Mouse (Mus musculus) midbrain, embryonic 15.5 days (tissue): ENCODE results near the gene Pitx1. TPM values are rescaled to one million over a fixed set of nuclear protein-coding genes. Genes with fewer than 3 reads are reported as not detected.

Experiments used
- ATAC-seq: fragments of 200-750 bp; cut with Nextera tagmentation; replicated peaks from 2 replicates; pipeline ENCODE4 v1.8.0; 2017; ENCODE audit warnings: moderate TSS enrichment
- H3K27ac ChIP-seq: fragments of 300-500 bp; sonication (generic); 2 replicates; pipeline ENCODE4 v1.5.1; 2015; ENCODE audit warnings: mild to moderate bottlenecking, inconsistent platforms
- H3K27me3 ChIP-seq: fragments of 300-500 bp; sonication (generic); replicated peaks from 2 replicates; pipeline ENCODE4 v1.6.1; 2015; ENCODE audit warnings: inconsistent platforms
- H3K36me3 ChIP-seq: fragments of 300-500 bp; sonication (generic); replicated peaks from 2 replicates; pipeline ENCODE4 v1.6.1; 2015; ENCODE audit warnings: inconsistent platforms
- H3K4me1 ChIP-seq: fragments of 300-500 bp; sonication (generic); 2 replicates; pipeline ENCODE4 v1.6.1; 2015; ENCODE audit warnings: inconsistent platforms
- H3K4me2 ChIP-seq: fragments of 300-500 bp; sonication (generic); 2 replicates; pipeline ENCODE4 v1.6.1; 2015; ENCODE audit warnings: inconsistent platforms, mild to moderate bottlenecking, moderate library complexity
- H3K4me3 ChIP-seq: fragments of 300-500 bp; sonication (generic); 2 replicates; pipeline ENCODE4 v1.5.1; 2015; ENCODE audit warnings: mild to moderate bottlenecking, inconsistent platforms
- H3K9ac ChIP-seq: fragments of 300-500 bp; sonication (generic); 2 replicates; pipeline ENCODE4 v1.6.1; 2015; ENCODE audit warnings: mild to moderate bottlenecking, inconsistent platforms
- H3K9me3 ChIP-seq: fragments of 300-500 bp; sonication (generic); 2 replicates; pipeline ENCODE4 v1.6.1; 2016; ENCODE audit warnings: inconsistent platforms
- WGBS: fragments of 180-500 bp; shearing (Covaris S2); methylation state at CpG from one replicate; pipeline ENCODE4 v1.1.7; 2015; ENCODE audit warnings: mixed read lengths; 5-methylcytosine and 5-hydroxymethylcytosine counted together
- polyA plus RNA-seq: library from polyadenylated mRNA; unstranded; fragments of >200 nt; fragmentation: Nextera tagmentation; extraction: Ambion mirVana; gene quantifications from 2 replicates; pipeline ENCODE4 v1.2.1, GENCODE M21; 2015

The Pitx1 gene
- polyA plus RNA-seq, 1 experiment from 2014 or later = 2.9 TPM

- 69% methylated on average over 10 of the region's 10 CpGs for WGBS
- H3K27me3 ChIP-seq = peaks cover 31% of the 10 kb centered on the region
These were observed 11.8 kb upstream of the Pitx1 start for GRCm38 (mm10) chr13:55847805-55848204.

GRCm38 (mm10) chr13:55843700-55844099, 7.7 kb upstream of the Pitx1 start:
- H3K9me3 ChIP-seq = no peaks in the 10 kb centered on the region
- H3K4me2 ChIP-seq = no peak overlapping the region
- no peak overlapping the region for H3K4me3 ChIP-seq
- H3K27ac ChIP-seq = no peak overlapping the region
- no peaks in the 10 kb centered on the region for H3K4me1 ChIP-seq
- no peak for ATAC-seq
- no peak overlapping the region for H3K9ac ChIP-seq
- 97% methylated on average over 1 of the region's 1 CpGs for WGBS
- peaks cover 59% of the 10 kb centered on the region for H3K27me3 ChIP-seq
- H3K36me3 ChIP-seq = no peaks in the 10 kb centered on the region

More at GRCm38 (mm10) chr13:55847805-55848204, 11.8 kb upstream of the Pitx1 start:
- Histone ChIP-seq H3K9me3 (no peaks in the 10 kb centered on the region), H3K4me2 (no peak overlapping the region), H3K4me1 (no peaks in the 10 kb centered on the region), H3K4me3 (no peak overlapping the region), H3K27ac (no peak overlapping the region), H3K9ac (no peak overlapping the region), H3K36me3 (no peaks in the 10 kb centered on the region)
- no peak for ATAC-seq

DNA sequence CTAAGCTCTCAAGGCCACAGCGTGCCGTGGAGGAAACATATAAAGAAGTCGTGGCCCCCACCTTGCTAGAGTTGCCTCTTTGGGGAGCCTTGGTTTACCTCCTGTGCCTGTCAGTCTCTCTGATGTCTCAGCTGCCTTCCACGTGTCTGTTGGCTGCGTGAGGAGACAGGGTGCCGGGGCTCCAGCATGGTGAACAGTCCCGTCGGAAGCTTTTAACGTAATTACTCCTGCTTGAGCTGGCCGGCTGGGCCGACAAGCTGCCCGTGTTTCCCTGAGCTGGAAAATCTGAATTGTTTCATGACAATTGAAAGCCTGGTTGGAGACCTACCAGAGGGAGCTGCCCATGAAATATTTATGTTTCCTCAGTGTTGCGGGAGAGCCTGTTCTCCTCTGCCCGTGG, 4.2 kb upstream of the Pitx1 start:
- ATAC-seq = no peak
- Histone ChIP-seq H3K4me2 (no peak overlapping the region), H3K4me1 (peaks cover 7% of the 10 kb centered on the region; the same call in 1 of the 2 replicates), H3K27me3 (peaks cover 77% of the 10 kb centered on the region), H3K36me3 (no peaks in the 10 kb centered on the region), H3K27ac (no peak overlapping the region), H3K9me3 (no peaks in the 10 kb centered on the region), H3K9ac (no peak overlapping the region), H3K4me3 (no peak overlapping the region)
- WGBS = 23% methylated on average over 14 of the region's 14 CpGs

- H3K9me3 ChIP-seq = no peaks in the 10 kb centered on the region
- H3K27me3 ChIP-seq = peaks cover 93% of the 10 kb centered on the region
- H3K4me3 ChIP-seq = no peak overlapping the region
- no peak overlapping the region for H3K27ac ChIP-seq
- H3K4me2 ChIP-seq = no peak overlapping the region
- no peak overlapping the region for H3K9ac ChIP-seq
- no peak for ATAC-seq
- no peaks in the 10 kb centered on the region for H3K36me3 ChIP-seq
- 1% methylated on average over 32 of the region's 32 CpGs for WGBS
- H3K4me1 ChIP-seq = peaks cover 7% of the 10 kb centered on the region; the same call in 1 of the 2 replicates
These were observed 1.1 kb upstream of the Pitx1 start for GRCm38 (mm10) chr13:55836786-55837780.

- Histone ChIP-seq H3K9ac (no peak overlapping the region), H3K27ac (no peak overlapping the region), H3K4me1 (peaks cover 17% of the 10 kb centered on the region), H3K36me3 (no peaks in the 10 kb centered on the region), H3K9me3 (no peaks in the 10 kb centered on the region), H3K4me3 (no peak overlapping the region), H3K4me2 (no peak overlapping the region), H3K27me3 (peaks cover 93% of the 10 kb centered on the region)
- 1% methylated on average over 33 of the region's 33 CpGs for WGBS
- no peak for ATAC-seq
These were observed 369 bp downstream of the Pitx1 start for GRCm38 (mm10) chr13:55835548-55836097.

- H3K4me3 ChIP-seq = no peak overlapping the region
- peaks cover 92% of the 10 kb centered on the region for H3K27me3 ChIP-seq
- no peaks in the 10 kb centered on the region for H3K36me3 ChIP-seq
- peaks cover 21% of the 10 kb centered on the region for H3K4me1 ChIP-seq
- no peaks in the 10 kb centered on the region for H3K9me3 ChIP-seq
- H3K9ac ChIP-seq = no peak overlapping the region
- no peak overlapping the region for H3K27ac ChIP-seq
- no peak overlapping the region for H3K4me2 ChIP-seq
- no peak for ATAC-seq
- WGBS = 3% methylated on average over 5 of the region's 5 CpGs
These were observed 1.3 kb downstream of the Pitx1 start for GRCm38 (mm10) chr13:55834667-55835066.

- no peak overlapping the region for H3K4me3 ChIP-seq
- no peaks in the 10 kb centered on the region for H3K9me3 ChIP-seq
- H3K4me1 ChIP-seq = peaks cover 21% of the 10 kb centered on the region
- no peak overlapping the region for H3K9ac ChIP-seq
- ATAC-seq = no peak
- peaks cover 90% of the 10 kb centered on the region for H3K27me3 ChIP-seq
- no peak overlapping the region for H3K4me2 ChIP-seq
- no peaks in the 10 kb centered on the region for H3K36me3 ChIP-seq
- H3K27ac ChIP-seq = no peak overlapping the region
- 2% methylated on average over 7 of the region's 7 CpGs for WGBS
These were observed 2.1 kb downstream of the Pitx1 start for GRCm38 (mm10) chr13:55833921-55834320.

GRCm38 (mm10) chr13:55832602-55833001, 3.4 kb downstream of the Pitx1 start:
- Histone ChIP-seq H3K27ac (no peak overlapping the region), H3K9ac (no peak overlapping the region), H3K4me3 (no peak overlapping the region), H3K36me3 (no peaks in the 10 kb centered on the region), H3K4me2 (no peak overlapping the region), H3K4me1 (peaks cover 21% of the 10 kb centered on the region), H3K27me3 (peaks cover 91% of the 10 kb centered on the region), H3K9me3 (no peaks in the 10 kb centered on the region)
- no peak for ATAC-seq
- WGBS = 39% methylated on average over 1 of the region's 1 CpGs

GRCm38 (mm10) chr13:55831722-55832160, 4.3 kb downstream of the Pitx1 start:
- Histone ChIP-seq H3K4me1 (peaks cover 21% of the 10 kb centered on the region), H3K36me3 (no peaks in the 10 kb centered on the region), H3K9me3 (no peaks in the 10 kb centered on the region), H3K27ac (no peak overlapping the region), H3K9ac (no peak overlapping the region), H3K27me3 (peaks cover 88% of the 10 kb centered on the region), H3K4me3 (no peak overlapping the region), H3K4me2 (no peak overlapping the region)
- no peak for ATAC-seq
- WGBS = under 1% methylated on average over 25 of the region's 25 CpGs

DNA sequence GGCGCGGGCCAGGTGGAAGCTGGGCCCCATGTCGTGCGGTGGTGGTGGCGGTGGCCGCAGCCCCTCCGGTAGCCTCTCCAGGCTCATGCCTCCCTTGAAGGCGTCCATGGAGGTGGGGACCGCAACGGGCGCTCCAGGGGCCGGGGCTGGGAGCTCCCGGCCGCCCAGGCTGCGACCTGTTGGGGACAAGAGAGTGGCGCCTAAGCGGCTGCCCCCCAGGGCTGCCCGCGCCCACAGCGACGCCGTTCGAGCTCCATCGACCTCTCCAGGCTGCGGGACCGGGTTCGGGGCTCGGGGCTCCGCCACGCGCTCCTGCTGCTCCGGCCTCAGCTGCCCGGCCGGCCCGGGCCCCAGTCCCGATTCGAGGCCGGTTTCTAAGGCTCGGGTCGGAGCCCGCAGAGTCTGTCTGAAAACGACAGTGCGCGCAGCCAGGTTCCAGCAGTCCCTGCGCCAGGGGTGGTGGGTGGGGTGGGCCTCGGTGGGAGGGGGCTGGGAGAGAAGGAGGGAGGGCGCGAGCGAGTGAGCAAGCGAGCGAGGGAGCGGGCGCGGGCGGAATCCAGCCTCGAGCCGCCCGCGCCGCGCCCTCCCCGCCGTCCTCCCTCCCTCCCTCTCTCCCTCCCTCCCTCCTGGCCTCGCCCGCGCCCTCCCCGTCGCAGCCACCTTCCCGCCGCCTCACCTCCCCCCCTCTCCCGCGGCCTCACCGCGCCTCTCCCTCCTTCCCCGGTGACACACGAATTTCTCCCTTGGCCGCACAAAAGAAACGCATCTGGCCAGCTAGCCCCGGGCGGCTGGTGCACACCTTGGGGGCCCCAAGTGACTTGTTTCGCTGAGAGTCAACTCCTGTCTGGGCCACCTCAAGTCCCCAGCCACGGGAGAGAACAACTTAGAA, 4.9 kb downstream of the Pitx1 start:
- Histone ChIP-seq H3K4me1 (peaks cover 22% of the 10 kb centered on the region), H3K4me2 (peak overlapping the region; percentile 20; the same call in 1 of the 2 replicates), H3K27ac (no peak overlapping the region), H3K4me3 (0 out of 2 replicates have a peak overlapping the region, but pooled peaks have one; percentile 13), H3K9me3 (no peaks in the 10 kb centered on the region), H3K9ac (no peak overlapping the region), H3K36me3 (no peaks in the 10 kb centered on the region), H3K27me3 (peaks cover 85% of the 10 kb centered on the region)
- under 1% methylated on average over 70 of the region's 82 CpGs for WGBS
- ATAC-seq = no peak

DNA sequence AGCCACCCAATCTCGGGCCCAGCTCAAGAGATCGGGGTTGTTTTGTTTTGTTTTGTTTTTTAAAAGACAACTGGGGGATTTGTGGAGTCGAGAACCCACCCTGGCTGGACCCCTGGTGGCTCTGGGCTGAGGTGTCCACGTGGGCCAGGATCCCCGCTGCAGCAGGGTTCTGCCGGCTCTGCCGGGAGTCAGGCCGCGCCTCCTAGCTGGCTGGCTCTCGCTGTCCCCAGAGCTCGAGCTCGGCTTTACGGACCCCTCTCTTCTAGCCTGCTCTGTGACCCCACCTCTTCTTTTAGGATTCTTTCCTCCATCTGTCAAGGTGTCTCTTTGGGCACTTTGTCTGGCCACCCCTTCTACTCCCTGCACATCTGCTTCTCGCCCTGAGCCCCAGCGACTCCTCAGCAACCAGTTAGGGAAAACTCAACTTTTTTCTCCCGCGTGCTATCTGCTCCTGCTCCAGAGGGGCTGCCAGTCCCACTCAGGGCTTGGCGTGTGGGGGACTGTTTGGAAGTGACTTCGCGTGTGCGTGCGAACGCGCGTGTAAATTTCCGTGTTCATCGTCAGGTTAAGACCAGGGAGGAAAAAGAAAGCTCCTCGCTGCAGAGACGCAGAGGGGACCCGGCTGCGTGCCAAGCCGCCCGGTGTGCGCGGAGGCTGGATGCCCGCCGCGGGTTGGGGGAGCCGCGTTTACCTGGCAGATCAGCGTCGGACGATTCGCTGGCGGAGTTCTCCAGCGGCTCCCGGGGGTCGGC, 5.7 kb downstream of the Pitx1 start:
- ATAC-seq = no peak
- H3K27ac ChIP-seq = no peak overlapping the region
- H3K4me1 ChIP-seq = peaks cover 21% of the 10 kb centered on the region
- 0 out of 2 replicates have a peak overlapping the region, but pooled peaks have one; percentile 13 for H3K4me3 ChIP-seq
- peak overlapping the region; percentile 20; the same call in 1 of the 2 replicates for H3K4me2 ChIP-seq
- under 1% methylated on average over 48 of the region's 48 CpGs for WGBS
- H3K27me3 ChIP-seq = peaks cover 81% of the 10 kb centered on the region
- H3K9ac ChIP-seq = no peak overlapping the region
- no peaks in the 10 kb centered on the region for H3K9me3 ChIP-seq
- H3K36me3 ChIP-seq = no peaks in the 10 kb centered on the region
